Mouse (Mus musculus) spleen, adult 2 months (tissue): ENCODE data around the gene Rb1. TPM values are rescaled to one million over a fixed set of nuclear protein-coding genes. Genes with fewer than 3 reads are reported as not detected.
A peak's percentile ranks its signal among the peaks of the same experiment; 100 is the strongest.

ENCODE experiments used
- DNase-seq, 2 experiments: peaks; one replicate each; pipeline versions ENCODE4 v3.0.0 to v3.0.0-alpha.2; 2012 to 2021; ENCODE audit warnings: low spot score in 2 of 2, low read depth in 1 of 2
- H3K27ac ChIP-seq: fragments of 200-500 bp; 2 replicates; pipeline ENCODE4 v1.5.1; 2012; ENCODE audit warnings: low read length, inconsistent platforms; ENCODE audit not compliant: insufficient read depth
- H3K27me3 ChIP-seq: fragments of 200-500 bp; 2 replicates; pipeline ENCODE4 v1.6.1; 2012; ENCODE audit warnings: mild to moderate bottlenecking, moderate library complexity, low read length, inconsistent platforms; ENCODE audit not compliant: control insufficient read depth, insufficient read depth
- H3K36me3 ChIP-seq: fragments of 200-500 bp; 2 replicates; pipeline ENCODE4 v1.6.1; 2012; ENCODE audit warnings: mild to moderate bottlenecking, low read length, inconsistent platforms; ENCODE audit not compliant: control insufficient read depth, insufficient read depth
- H3K4me1 ChIP-seq: fragments of 200-500 bp; 2 replicates; pipeline ENCODE4 v1.6.1; 2011; ENCODE audit warnings: inconsistent platforms; ENCODE audit not compliant: control insufficient read depth, insufficient read depth, insufficient read length
- H3K4me3 ChIP-seq: fragments of 200-500 bp; 2 replicates; pipeline ENCODE4 v1.5.1; 2011; ENCODE audit warnings: mild to moderate bottlenecking, inconsistent platforms; ENCODE audit not compliant: insufficient read depth, insufficient read length; ENCODE audit errors: extremely low read depth
- CTCF ChIP-seq: fragments of 200-500 bp; IDR thresholded peaks from 2 replicates; pipeline ENCODE4 v1.5.1; 2011; ENCODE audit warnings: mild to moderate bottlenecking, inconsistent platforms; ENCODE audit not compliant: insufficient read depth, insufficient read length, insufficient replicate concordance; ENCODE audit errors: extremely low read depth
- POLR2A ChIP-seq: fragments of 200-500 bp; IDR thresholded peaks from 2 replicates; pipeline ENCODE4 v1.6.1; 2011; ENCODE audit warnings: low read depth, low read length, inconsistent platforms
- WGBS: fragments of 180-500 bp; shearing (Covaris S2); methylation state at CpG from one replicate; pipeline ENCODE4 v1.1.7; 2018; 5-methylcytosine and 5-hydroxymethylcytosine counted together
- polyA plus RNA-seq: library from polyadenylated mRNA; depleted of rRNA; stranded (reverse); fragments of >200 nt; gene quantifications from 2 replicates; pipeline ENCODE4 v1.2.3, GENCODE M21; 2012

The Rb1 gene
- polyA plus RNA-seq, 1 experiment, result 5.2 TPM

- H3K27me3 ChIP-seq, result no peaks in the 10 kb centered on the region
- 66% methylated on average over 6 of the region's 6 CpGs for WGBS
- no peak overlapping the region for H3K4me3 ChIP-seq
- H3K36me3 ChIP-seq, result no peaks in the 10 kb centered on the region
- TF ChIP-seq CTCF (no peak), POLR2A (no peak)
- H3K27ac ChIP-seq, result peak overlapping the region; percentile 68
- H3K4me1 ChIP-seq, result peaks cover 28% of the 10 kb centered on the region
- peak in 1 of 2 experiments; percentile 37 for DNase-seq
These were observed 10.9 kb upstream of the Rb1 start for GRCm38 (mm10) chr14:73336316-73337080.

GRCm38 (mm10) chr14:73334926-73335805 is 9.5 kb upstream of the Rb1 start:
- peak in 1 of 2 experiments; percentile 14 for DNase-seq
- peak overlapping the region; percentile 19; the same call in 1 of the 2 replicates for H3K4me3 ChIP-seq
- H3K27me3 ChIP-seq, result no peaks in the 10 kb centered on the region
- H3K27ac ChIP-seq, result peak overlapping the region; percentile 94
- no peaks in the 10 kb centered on the region for H3K36me3 ChIP-seq
- H3K4me1 ChIP-seq, result peaks cover 25% of the 10 kb centered on the region
- 71% methylated on average over 22 of the region's 22 CpGs for WGBS
- no peak for TF ChIP-seq POLR2A
- TF ChIP-seq CTCF, result no peak

- peak overlapping the region; percentile 66; the same call in 1 of the 2 replicates for H3K27ac ChIP-seq
- TF ChIP-seq POLR2A (no peak), CTCF (no peak)
- H3K4me3 ChIP-seq, result no peak overlapping the region
- no peaks in the 10 kb centered on the region for H3K27me3 ChIP-seq
- peak in 1 of 2 experiments; percentile 78 for DNase-seq
- 10% methylated on average over 3 of the region's 3 CpGs for WGBS
- peaks cover 20% of the 10 kb centered on the region for H3K4me1 ChIP-seq
- no peaks in the 10 kb centered on the region for H3K36me3 ChIP-seq
These were observed 8.3 kb upstream of the Rb1 start for GRCm38 (mm10) chr14:73333880-73334279.

GRCm38 (mm10) chr14:73331386-73331785 is 5.8 kb upstream of the Rb1 start:
- no peaks in the 10 kb centered on the region for H3K36me3 ChIP-seq
- no peak for DNase-seq
- H3K4me3 ChIP-seq, result no peak overlapping the region
- no peak overlapping the region for H3K27ac ChIP-seq
- H3K27me3 ChIP-seq, result no peaks in the 10 kb centered on the region
- H3K4me1 ChIP-seq, result peaks cover 20% of the 10 kb centered on the region
- no peak for TF ChIP-seq POLR2A
- TF ChIP-seq CTCF, result no peak
- WGBS, result 98% methylated on average over 4 of the region's 4 CpGs

GRCm38 (mm10) chr14:73329871-73330270 is 4.2 kb upstream of the Rb1 start:
- TF ChIP-seq CTCF (no peak), POLR2A (no peak)
- Histone ChIP-seq H3K4me3 (no peak overlapping the region), H3K4me1 (peaks cover 11% of the 10 kb centered on the region), H3K27me3 (no peaks in the 10 kb centered on the region), H3K36me3 (no peaks in the 10 kb centered on the region), H3K27ac (no peak overlapping the region)
- WGBS, result 87% methylated on average over 2 of the region's 2 CpGs
- no peak for DNase-seq

GRCm38 (mm10) chr14:73326511-73326910 is 889 bp upstream of the Rb1 start:
- Histone ChIP-seq H3K4me1 (no peaks in the 10 kb centered on the region), H3K27me3 (no peaks in the 10 kb centered on the region), H3K27ac (peak overlapping the region; percentile 88), H3K4me3 (peak overlapping the region; percentile 74), H3K36me3 (no peaks in the 10 kb centered on the region)
- WGBS, result 8% methylated on average over 8 of the region's 8 CpGs
- TF ChIP-seq CTCF (no peak), POLR2A (no peak)
- DNase-seq, result no peak
